Mouse (Mus musculus): ENCODE measurements around the gene Bloc1s5.

Gene Bloc1s5

GRCm38 (mm10) chr13:38597076-38597475, 37.8 kb downstream of the Bloc1s5 start:
- ChIA-PET CTCF (no interaction called here), POLR2A (interaction anchor here in 1 of 4 experiments (1.4 to 2.1 kb wide), 2 partner anchors 16 to 69 kb away, joined by 4 to 5 read pairs; partner anchors contain the start of gene Txndc5)

DNA sequence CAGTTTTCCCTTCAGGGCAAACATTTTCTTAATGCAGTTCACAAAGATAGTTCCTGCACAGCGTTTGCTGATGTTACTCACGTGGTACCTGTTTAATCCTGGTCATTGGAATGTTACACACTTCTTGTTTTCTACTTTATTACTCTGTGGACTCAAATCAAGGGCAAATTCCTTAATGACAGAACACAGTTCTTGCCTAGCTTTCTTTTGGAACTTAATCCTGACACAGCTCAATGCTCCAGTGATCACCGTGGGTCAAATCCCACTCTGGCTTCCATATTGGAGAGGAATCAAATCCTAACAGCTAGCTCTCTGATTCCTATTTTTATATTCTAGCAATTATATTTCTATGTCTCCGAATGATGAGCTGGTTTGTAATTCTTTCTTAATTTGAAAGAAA, 38.4 kb downstream of the Bloc1s5 start:
- POLR2A ChIA-PET: interaction anchor here in 1 of 4 experiments (1.4 to 2.1 kb wide), 2 partner anchors 17 to 68 kb away, joined by 4 to 5 read pairs; partner anchors contain the start of gene Txndc5
- CTCF ChIA-PET: no interaction called here

DNA sequence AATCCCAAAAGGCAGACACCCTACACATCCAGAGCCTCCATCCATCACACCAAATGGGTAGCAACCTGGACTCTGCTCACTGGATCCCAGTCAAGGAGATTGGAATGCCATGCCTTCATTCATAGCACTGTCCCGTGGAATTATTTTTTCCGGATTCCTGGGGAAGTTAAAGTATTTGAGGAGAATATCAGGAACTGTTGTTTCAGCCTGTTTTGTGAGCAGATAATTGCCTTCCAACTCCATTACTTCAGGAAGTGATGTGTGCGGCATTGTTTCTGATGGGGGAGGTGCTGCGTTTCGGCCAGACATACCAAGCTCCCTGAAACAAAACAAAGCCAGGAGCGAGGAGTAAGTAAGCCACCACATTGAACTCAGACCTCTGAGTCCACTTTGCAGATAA, 41.8 kb downstream of the Bloc1s5 start:
- CTCF ChIA-PET: no interaction called here
- POLR2A ChIA-PET: no interaction called here

GRCm38 (mm10) chr13:38587350-38587749, 47.6 kb downstream of the Bloc1s5 start:
- POLR2A ChIA-PET: interaction anchor here in 2 of 4 experiments (0.6 to 0.7 kb wide), 2 partner anchors 82 to 365 kb away, joined by 3 to 4 read pairs; no protein-coding TSS in a partner anchor
- CTCF ChIA-PET: interaction anchor here in 1 of 4 experiments (0.6 to 0.7 kb wide), 2 partner anchors 33 to 511 kb away, joined by 3 read pairs; no protein-coding TSS in a partner anchor

- ChIA-PET POLR2A (no interaction called here), CTCF (no interaction called here)
Observed at GRCm38 (mm10) chr13:38586451-38586850, 48.5 kb downstream of the Bloc1s5 start.

- CTCF ChIA-PET: no interaction called here
- POLR2A ChIA-PET: no interaction called here
Observed at GRCm38 (mm10) chr13:38582768-38583167, 52.1 kb downstream of the Bloc1s5 start.

DNA sequence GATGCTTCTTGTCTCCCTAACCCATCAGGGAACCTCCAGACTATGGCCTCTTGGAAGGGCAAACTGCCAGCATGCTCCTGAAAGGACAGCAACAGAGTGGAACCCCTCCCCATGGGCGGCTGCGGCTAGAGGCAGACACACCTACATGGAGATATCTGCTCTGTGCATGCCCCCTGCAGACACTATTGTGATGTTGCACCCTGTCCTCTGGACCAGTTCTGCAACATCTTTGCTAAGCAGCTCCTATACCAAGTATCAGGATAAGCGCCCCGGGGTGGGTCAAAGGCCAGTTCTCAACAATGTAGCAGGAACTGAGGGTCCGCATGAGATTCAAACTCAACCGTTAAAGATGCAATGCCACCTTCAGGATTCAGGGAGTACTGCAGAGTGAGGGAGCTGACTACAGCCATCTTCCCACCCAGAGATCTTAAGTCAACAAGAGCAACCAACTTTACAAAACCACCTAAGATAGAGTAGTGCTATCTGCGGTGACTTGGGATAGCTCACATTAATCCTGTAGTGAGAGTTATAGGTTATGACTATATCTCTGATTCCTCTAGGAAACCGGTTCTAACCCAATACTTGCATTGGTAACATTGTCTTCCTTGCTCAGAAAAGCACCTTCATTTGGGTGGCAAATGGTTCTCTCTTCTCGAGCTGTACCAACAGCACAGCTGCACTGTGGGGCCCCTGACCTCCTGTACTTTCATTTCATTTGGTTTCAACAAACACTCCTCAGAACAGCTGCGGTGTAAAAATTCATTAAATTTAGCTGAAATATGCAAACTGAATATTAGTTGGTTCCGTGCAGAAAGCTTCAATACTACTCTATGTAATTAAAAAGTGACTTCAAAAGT, 54.1 kb downstream of the Bloc1s5 start:
- ChIA-PET CTCF (interaction anchor here (0.6 to 1.5 kb wide), 16 partner anchors 9 to 1127 kb away, joined by 3 to 13 read pairs (median 3); partner anchors contain the start of gene Snrnp48 (in 1 of the 4)), POLR2A (interaction anchor here in 2 of 4 experiments (1.0 to 1.1 kb wide), 2 partner anchors 9 kb away, joined by 3 read pairs; no protein-coding TSS in a partner anchor)

DNA sequence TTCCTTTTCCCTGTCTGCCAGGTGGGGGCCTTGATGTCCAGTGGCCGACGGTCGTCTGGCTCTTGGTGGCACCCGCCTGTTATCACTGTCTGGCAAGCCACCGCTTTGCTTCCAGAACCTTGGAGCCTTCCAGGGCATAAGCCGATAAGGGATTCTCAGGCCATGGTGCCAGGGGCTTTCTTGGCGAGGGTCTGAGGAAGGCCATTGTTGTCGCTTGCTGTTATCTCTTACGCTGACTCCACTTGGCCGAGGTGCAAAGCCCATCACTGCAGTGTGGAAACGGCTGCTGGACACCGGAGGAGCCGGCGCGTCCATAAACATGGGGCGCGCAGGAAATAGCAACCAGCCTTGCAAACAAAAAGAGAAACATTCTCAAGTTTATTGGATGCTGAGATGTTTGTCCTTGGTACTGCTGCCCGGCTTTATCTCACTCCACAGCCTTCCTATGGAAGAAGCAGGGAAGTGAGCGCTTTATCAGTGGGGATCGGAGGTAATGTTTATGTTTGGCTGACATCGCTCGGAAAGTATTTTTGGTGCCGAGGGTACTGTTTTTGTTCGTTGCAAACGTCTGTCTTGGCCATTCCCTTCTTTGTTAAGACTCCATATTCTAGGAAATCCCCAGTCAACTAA, 54.8 kb downstream of the Bloc1s5 start:
- ChIA-PET CTCF (interaction anchor here in 2 of 4 experiments (1.0 to 1.5 kb wide), 4 partner anchors 10 to 83 kb away, joined by 3 to 13 read pairs (median 4); no protein-coding TSS in a partner anchor), POLR2A (interaction anchor here in 2 of 4 experiments (1.0 to 1.1 kb wide), 2 partner anchors 9 kb away, joined by 3 read pairs; no protein-coding TSS in a partner anchor)

- CTCF ChIA-PET: no interaction called here
- POLR2A ChIA-PET: interaction anchor here in 1 of 4 experiments (0.7 kb wide), 1 partner anchor 41 kb away, joined by 3 read pairs; no protein-coding TSS in a partner anchor
Observed at GRCm38 (mm10) chr13:38574668-38575067, 60.2 kb downstream of the Bloc1s5 start.

DNA sequence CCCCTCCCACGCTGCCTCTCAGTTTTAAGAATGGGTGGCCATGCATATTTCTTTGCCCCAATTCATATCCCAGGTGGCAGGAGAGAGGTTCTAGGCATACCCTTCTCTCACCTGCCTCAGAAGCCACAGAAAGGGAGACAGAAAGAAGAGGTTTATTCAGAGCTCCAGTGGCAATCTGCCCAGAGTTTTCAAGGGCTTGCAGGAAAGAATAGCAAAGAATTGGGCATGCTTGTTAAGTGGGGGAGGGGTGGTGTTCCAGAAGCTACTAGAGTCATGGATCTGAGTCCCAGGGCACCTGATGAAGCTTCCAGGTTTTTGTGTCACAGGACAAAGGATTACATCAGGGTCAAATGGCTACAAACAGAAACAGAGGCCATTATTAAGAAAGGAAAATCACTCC, 61.6 kb downstream of the Bloc1s5 start:
- CTCF ChIA-PET: no interaction called here

GRCm38 (mm10) chr13:38565245-38565644, 69.7 kb downstream of the Bloc1s5 start:
- ChIA-PET CTCF (interaction anchor here in 1 of 4 experiments (1.1 kb wide), 1 partner anchor 445 kb away, joined by 3 read pairs; no protein-coding TSS in a partner anchor), POLR2A (interaction anchor here in 1 of 4 experiments (1.9 kb wide), 1 partner anchor 37 kb away, joined by 5 read pairs; the partner anchor contains the start of gene Txndc5)

More for the DNA sequence above, 61.6 kb downstream of the Bloc1s5 start:
- POLR2A ChIA-PET: no interaction called here

GRCm38 (mm10) chr13:38554611-38555010, 80.3 kb downstream of the Bloc1s5 start:
- ChIA-PET POLR2A (no interaction called here), CTCF (interaction anchor here in 1 of 4 experiments (0.6 kb wide), 1 partner anchor 118 kb away, joined by 10 read pairs; no protein-coding TSS in a partner anchor)

- CTCF ChIA-PET: interaction anchor here in 1 of 4 experiments (0.6 kb wide), 1 partner anchor 118 kb away, joined by 10 read pairs; no protein-coding TSS in a partner anchor
Observed at GRCm38 (mm10) chr13:38554210-38554609, 80.7 kb downstream of the Bloc1s5 start.

DNA sequence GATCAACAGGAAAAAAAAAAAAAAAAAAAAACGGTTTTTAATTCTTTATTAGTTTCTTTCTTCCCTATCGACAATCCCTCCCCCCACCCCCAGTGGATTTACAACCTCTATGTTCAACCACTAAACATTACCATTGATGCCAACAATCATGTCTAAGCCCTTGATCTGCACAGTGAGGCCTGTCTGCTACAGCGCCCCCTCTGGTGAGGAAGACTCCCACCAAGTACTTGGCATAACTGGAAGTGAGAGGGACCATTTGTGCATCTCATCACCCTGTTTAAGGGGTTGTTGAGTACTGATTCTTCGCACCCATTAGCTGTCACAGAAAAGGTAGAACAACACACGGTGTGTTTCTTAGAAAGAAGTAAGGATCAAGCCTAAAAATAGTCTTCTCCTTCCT, 86.2 kb downstream of the Bloc1s5 start:
- CTCF ChIA-PET: interaction anchor here in 2 of 4 experiments (0.6 to 0.7 kb wide), 2 partner anchors 35 to 66 kb away, joined by 3 to 4 read pairs; no protein-coding TSS in a partner anchor
- POLR2A ChIA-PET: interaction anchor here in 2 of 4 experiments (0.7 to 2.0 kb wide), 2 partner anchors 13 to 20 kb away, joined by 7 to 8 read pairs; partner anchors contain the start of gene Txndc5 (in 1 of the 2)

More at GRCm38 (mm10) chr13:38554210-38554609, 80.7 kb downstream of the Bloc1s5 start:
- POLR2A ChIA-PET: interaction anchor here in 1 of 4 experiments (0.5 kb wide), 1 partner anchor 724 kb away, joined by 6 read pairs; no protein-coding TSS in a partner anchor

- ChIA-PET POLR2A (interaction anchor here in 1 of 4 experiments (2.0 kb wide), 1 partner anchor 20 kb away, joined by 8 read pairs; the partner anchor contains the start of gene Txndc5), CTCF (interaction anchor here in 1 of 4 experiments (0.8 kb wide), 1 partner anchor 140 kb away, joined by 3 read pairs; no protein-coding TSS in a partner anchor)
Observed at GRCm38 (mm10) chr13:38547717-38548116, 87.2 kb downstream of the Bloc1s5 start.

- CTCF ChIA-PET: interaction anchor here in 1 of 4 experiments (0.8 kb wide), 1 partner anchor 139 kb away, joined by 3 read pairs; no protein-coding TSS in a partner anchor
Observed at GRCm38 (mm10) chr13:38546754-38547153, 88.2 kb downstream of the Bloc1s5 start.

DNA sequence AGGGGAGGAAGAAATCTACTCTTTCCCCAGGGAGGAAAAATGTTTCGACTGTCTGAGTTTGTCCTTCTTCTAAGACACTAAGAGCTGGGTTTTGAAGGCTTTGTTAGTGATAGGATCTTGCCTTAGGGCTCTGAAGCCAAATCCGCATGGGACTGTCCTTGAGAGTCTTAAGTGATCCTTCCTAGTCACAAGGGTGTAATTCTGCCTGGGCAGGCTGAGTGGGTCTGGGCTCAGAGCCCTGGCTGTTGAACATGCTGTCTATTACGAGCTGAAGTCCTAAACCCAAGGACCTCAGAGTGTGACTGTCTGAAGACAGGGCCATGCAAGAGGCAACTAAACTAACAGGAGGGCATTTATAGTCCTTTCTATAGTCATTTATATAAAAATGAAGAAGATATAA, 89.4 kb downstream of the Bloc1s5 start:
- CTCF ChIA-PET: interaction anchor here in 1 of 4 experiments (0.9 kb wide), 1 partner anchor 85 kb away, joined by 3 read pairs; no protein-coding TSS in a partner anchor
- POLR2A ChIA-PET: interaction anchor here in 1 of 4 experiments (0.6 kb wide), 1 partner anchor 82 kb away, joined by 3 read pairs; no protein-coding TSS in a partner anchor

More at GRCm38 (mm10) chr13:38546754-38547153, 88.2 kb downstream of the Bloc1s5 start:
- POLR2A ChIA-PET: interaction anchor here in 2 of 4 experiments (0.5 to 1.1 kb wide), 3 partner anchors 23 to 439 kb away, joined by 3 read pairs; no protein-coding TSS in a partner anchor

- CTCF ChIA-PET: interaction anchor here in 1 of 4 experiments (0.9 kb wide), 1 partner anchor 85 kb away, joined by 3 read pairs; no protein-coding TSS in a partner anchor
- POLR2A ChIA-PET: no interaction called here
Observed at GRCm38 (mm10) chr13:38544769-38545445, 90.0 kb downstream of the Bloc1s5 start.

All from embryonic stem cell, embryonic (primary cell).